Mouse (Mus musculus) stomach, embryonic 14.5 days (tissue): ENCODE data around the gene Snrnp27. TPM values are rescaled to one million over a fixed set of nuclear protein-coding genes. Genes with fewer than 3 reads are reported as not detected.

Experiments
- ATAC-seq: fragments of 200-750 bp; cut with Nextera tagmentation; 2 replicates; pipeline ENCODE4 v1.8.0; 2017; ENCODE audit warnings: low read depth, moderate TSS enrichment; ENCODE audit not compliant: insufficient number of reproducible peaks, insufficient read depth, low FRiP score
- H3K27ac ChIP-seq: fragments of 300-500 bp; sonication (generic); 2 replicates; pipeline ENCODE4 v1.5.1; 2014; ENCODE audit warnings: mild to moderate bottlenecking, low read length, moderate library complexity, mixed read lengths
- H3K27me3 ChIP-seq: fragments of 300-500 bp; sonication (generic); 2 replicates; pipeline ENCODE4 v1.6.1; 2014; ENCODE audit warnings: low read length, control low read depth, mixed read lengths; ENCODE audit not compliant: control insufficient read depth, insufficient read depth
- H3K36me3 ChIP-seq: fragments of 300-500 bp; sonication (generic); 2 replicates; pipeline ENCODE4 v1.6.1; 2014; ENCODE audit warnings: mild to moderate bottlenecking, control low read depth, low read length, moderate library complexity, mixed read lengths; ENCODE audit not compliant: control insufficient read depth, insufficient read depth
- H3K4me1 ChIP-seq: fragments of 300-500 bp; sonication (generic); 2 replicates; pipeline ENCODE4 v1.6.1; 2014; ENCODE audit warnings: low read length, control low read depth, mixed read lengths; ENCODE audit not compliant: control insufficient read depth, insufficient read depth
- H3K4me2 ChIP-seq: fragments of 300-500 bp; sonication (generic); replicated peaks from 2 replicates; pipeline ENCODE4 v1.6.1; 2014; ENCODE audit warnings: low read depth, low read length, control low read depth
- H3K4me3 ChIP-seq: fragments of 300-500 bp; sonication (generic); 2 replicates; pipeline ENCODE4 v1.5.1; 2014; ENCODE audit warnings: low read depth, low read length, control low read depth
- H3K9ac ChIP-seq: fragments of 300-500 bp; sonication (generic); replicated peaks from 2 replicates; pipeline ENCODE4 v1.6.1; 2014; ENCODE audit warnings: low read depth, mild to moderate bottlenecking, control low read depth, low read length, moderate library complexity, mixed read lengths
- H3K9me3 ChIP-seq: fragments of 300-500 bp; sonication (generic); 2 replicates; pipeline ENCODE4 v1.6.1; 2016; ENCODE audit warnings: low read depth, low read length, control low read depth; ENCODE audit not compliant: control insufficient read depth
- WGBS: fragments of 180-500 bp; shearing (Covaris S2); extraction: QIAGEN DNeasy Blood & Tissue Kit; methylation state at CpG from one replicate; pipeline ENCODE4 v1.1.7; 2014; 5-methylcytosine and 5-hydroxymethylcytosine counted together
- polyA plus RNA-seq: library from polyadenylated mRNA; unstranded; fragments of >200 nt; fragmentation: Nextera tagmentation; extraction: Ambion mirVana; gene quantifications from 2 replicates; pipeline ENCODE4 v1.2.1, GENCODE M21; 2014

The Snrnp27 gene
- polyA plus RNA-seq, 1 experiment from 2014 or later: 121 TPM

DNA sequence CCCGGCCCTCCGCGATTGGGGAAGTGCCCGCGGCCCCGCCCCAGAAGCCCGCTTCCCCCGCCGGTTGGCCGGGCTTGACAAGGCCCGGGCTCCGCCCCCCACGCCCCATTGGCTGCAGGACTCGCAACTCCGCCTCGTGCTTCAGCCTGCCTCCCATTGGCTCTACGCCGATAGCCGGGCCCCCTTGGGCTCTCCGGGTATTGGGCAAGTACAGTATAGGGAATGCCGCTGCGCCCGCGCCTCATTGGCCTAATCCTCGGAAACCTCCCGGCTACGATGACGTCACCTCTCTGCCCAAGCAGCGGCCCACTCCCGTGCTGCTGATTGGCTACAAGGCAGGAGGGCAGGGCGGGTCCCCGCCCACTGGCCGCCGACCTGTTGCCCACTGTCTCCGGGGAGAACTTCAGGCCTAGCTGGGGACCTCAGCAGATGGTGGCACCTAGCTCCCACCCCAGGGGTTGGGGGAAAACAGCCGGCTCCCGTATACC is 15.0 kb downstream of the Snrnp27 start:
- Histone ChIP-seq H3K4me2 (peak overlapping the region; percentile 69), H3K9me3 (no peaks in the 10 kb centered on the region), H3K27ac (0 out of 2 replicates have a peak overlapping the region, but pooled peaks have one; percentile 44), H3K27me3 (no peaks in the 10 kb centered on the region), H3K4me3 (peak overlapping the region; percentile 82), H3K4me1 (peaks cover 7% of the 10 kb centered on the region), H3K9ac (peak overlapping the region; percentile 22; the same call in 1 of the 2 replicates), H3K36me3 (peaks cover 17% of the 10 kb centered on the region)
- 1% methylated on average over 31 of the region's 37 CpGs for WGBS
- peak; percentile 100 for ATAC-seq

DNA sequence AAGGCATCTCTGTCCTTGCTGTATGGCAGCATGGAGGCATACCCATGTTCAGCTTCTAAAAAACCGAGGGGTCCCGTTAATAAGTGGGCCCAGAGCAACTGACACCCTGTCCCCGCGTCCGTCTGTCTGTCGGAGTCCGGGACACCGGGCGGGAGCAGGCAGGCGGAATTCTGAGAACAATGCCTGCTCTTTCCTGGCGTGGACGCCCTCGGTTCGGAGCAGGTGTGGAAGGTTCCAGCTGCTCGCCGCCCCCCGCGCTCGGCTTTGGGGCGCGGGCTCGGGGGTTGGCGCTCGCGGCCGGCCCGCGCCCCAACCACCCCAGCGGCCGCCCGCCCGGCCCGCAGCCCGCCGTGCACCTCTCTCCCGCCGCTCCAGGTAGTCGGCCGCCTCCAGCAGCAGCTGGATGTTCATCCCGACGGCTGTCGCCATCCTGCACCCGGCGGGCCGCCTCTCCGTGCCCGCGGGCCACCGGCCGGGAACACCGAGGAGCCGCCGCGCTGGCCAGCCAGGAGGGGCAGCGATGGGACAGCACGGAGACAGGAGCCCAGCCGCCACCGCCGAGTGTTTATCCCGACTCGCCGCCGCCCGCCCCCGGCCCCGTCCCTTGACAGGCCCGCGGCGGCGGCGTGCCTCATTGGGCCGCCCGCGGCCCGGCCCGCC is 15.6 kb downstream of the Snrnp27 start, which contains the start of gene Mxd1:
TSS of gene Mxd1 (minus strand) at position 582 of the 660 bp plus-strand sequence.
- Histone ChIP-seq H3K4me1 (peaks cover 7% of the 10 kb centered on the region), H3K27ac (0 out of 2 replicates have a peak within 1 kb of the TSS, but pooled peaks have one; percentile 44), H3K4me3 (peak within 1 kb of the TSS; percentile 82), H3K9ac (peak within 1 kb of the TSS; percentile 69), H3K9me3 (no peaks in the 10 kb centered on the region), H3K4me2 (peak within 1 kb of the TSS; percentile 84), H3K36me3 (peaks cover 18% of the 10 kb centered on the region), H3K27me3 (no peaks in the 10 kb centered on the region)
- ATAC-seq: no peak
- under 1% methylated on average over 74 of the region's 76 CpGs for WGBS

DNA sequence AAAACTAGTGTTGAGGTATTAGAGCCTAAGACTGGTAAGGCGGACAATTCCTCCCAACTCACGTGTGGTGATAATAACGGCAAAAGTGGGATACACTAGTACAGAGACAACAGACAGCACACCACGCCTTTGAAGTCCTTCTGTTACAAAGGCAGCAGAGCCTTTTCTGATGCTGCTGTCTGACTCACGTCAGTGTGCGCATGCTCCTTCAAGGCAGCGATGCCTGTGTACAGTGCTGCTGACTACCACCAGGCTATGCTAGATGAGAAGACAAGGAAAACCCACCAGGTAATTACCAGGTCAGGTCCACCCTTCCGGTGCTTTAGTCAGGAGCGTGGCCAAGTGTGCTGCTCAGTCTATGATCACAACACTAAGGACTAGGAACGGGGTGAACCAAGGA is 17.3 kb downstream of the Snrnp27 start:
- Histone ChIP-seq H3K27me3 (no peaks in the 10 kb centered on the region), H3K36me3 (peaks cover 21% of the 10 kb centered on the region), H3K9ac (no peak overlapping the region), H3K4me3 (no peak overlapping the region), H3K4me2 (no peak overlapping the region), H3K27ac (no peak overlapping the region), H3K4me1 (peaks cover 7% of the 10 kb centered on the region), H3K9me3 (no peaks in the 10 kb centered on the region)
- WGBS: 91% methylated on average over 10 of the region's 10 CpGs
- no peak for ATAC-seq

DNA sequence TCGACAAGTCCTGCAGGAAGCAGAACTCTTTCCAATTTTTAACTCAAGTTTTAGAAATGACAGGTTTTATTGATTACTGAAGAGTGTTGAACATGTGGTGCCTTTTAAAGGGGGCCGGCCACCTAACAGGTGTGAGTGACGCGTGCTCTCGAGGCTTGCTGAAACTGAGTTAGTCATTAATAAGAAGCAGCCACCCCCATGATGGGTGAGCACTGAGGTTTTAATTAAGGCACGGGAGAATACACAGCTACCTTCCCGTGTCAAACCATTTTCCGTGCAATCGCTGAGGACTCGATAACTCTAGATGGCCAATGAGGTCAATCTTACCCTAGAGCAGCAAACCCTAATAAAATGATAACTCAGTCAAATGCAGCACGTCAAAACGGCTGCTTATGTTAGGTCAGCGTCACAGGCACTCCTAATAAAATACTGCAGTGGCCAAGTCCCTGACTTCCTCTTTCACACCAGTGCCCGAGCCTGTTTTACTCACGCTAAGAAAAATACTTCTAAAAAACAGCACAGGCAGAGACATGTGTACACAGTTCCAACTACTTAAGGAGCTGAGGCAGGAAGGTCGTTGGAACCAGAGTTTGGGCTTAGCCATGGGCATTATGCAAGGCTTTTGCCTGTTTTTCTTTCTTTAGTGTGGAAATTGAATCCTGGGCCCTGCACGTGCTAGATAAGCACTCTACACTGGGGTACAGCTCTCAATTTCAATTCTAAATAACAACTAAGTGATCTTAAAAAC is 18.6 kb downstream of the Snrnp27 start:
- Histone ChIP-seq H3K4me1 (peaks cover 7% of the 10 kb centered on the region), H3K4me3 (no peak overlapping the region), H3K4me2 (no peak overlapping the region), H3K27ac (no peak overlapping the region), H3K36me3 (peaks cover 21% of the 10 kb centered on the region), H3K27me3 (no peaks in the 10 kb centered on the region), H3K9me3 (no peaks in the 10 kb centered on the region), H3K9ac (no peak overlapping the region)
- WGBS: 77% methylated on average over 17 of the region's 17 CpGs
- no peak for ATAC-seq

DNA sequence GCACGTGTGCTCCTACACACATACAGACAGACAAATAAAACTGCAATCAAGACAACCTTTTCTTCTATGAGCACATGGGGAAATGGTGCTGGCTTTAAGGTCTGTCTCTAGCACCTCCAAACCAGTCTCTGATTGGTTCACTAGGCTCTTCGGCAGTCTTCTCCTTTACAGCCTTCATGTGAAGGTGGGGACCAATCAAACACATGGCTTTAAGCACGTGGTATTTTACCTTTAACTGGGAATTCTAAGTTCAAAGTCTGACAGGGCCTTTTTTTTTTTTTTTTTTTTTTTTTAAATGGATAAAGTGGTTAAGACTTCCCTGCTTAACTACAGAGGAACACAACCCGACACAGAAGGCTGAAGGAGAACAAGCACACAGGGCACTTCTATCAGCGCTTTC is 19.2 kb downstream of the Snrnp27 start:
- Histone ChIP-seq H3K27me3 (no peaks in the 10 kb centered on the region), H3K4me2 (no peak overlapping the region), H3K36me3 (peaks cover 27% of the 10 kb centered on the region), H3K9me3 (no peaks in the 10 kb centered on the region), H3K4me1 (peaks cover 7% of the 10 kb centered on the region), H3K9ac (no peak overlapping the region), H3K27ac (no peak overlapping the region), H3K4me3 (no peak overlapping the region)
- ATAC-seq: no peak
- WGBS: 80% methylated on average over 5 of the region's 5 CpGs

DNA sequence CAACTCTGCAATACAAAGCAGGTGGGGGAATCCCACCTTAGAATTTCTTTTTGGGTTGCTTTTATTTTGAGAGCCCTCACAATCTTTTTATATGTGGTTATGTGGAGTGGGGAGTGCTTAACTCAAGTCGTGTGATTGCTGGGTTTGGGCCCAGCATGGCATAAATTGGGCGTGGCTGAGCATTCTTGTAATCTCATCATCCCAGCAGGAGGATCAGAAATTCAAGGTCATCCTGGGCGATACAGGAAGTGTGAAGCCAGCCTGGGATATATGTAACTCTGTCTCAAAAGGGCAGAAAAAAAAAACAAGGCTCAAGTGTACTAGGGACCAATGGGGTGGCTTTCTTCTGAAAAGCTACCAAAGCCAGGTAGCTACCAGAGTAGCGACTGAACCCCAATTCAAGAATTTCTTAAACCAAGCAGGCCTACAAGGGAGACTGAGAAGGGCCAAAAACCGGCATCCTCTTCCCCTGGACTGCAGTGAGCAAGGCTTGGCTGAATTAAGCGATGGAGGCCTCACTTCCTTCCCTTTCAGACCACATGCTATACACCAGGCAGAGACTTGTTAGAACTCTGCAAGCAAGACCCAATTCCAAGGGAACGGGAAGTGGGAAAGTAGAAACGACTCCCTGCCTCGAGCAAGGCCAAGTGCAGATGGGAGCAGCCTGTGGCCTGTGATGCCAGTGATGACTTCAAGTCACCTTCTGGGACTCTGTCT is 24.0 kb downstream of the Snrnp27 start:
- Histone ChIP-seq H3K36me3 (peaks cover 32% of the 10 kb centered on the region), H3K4me2 (no peak overlapping the region), H3K4me1 (no peaks in the 10 kb centered on the region), H3K27me3 (no peaks in the 10 kb centered on the region), H3K27ac (no peak overlapping the region), H3K9ac (no peak overlapping the region), H3K9me3 (no peaks in the 10 kb centered on the region), H3K4me3 (no peak overlapping the region)
- WGBS: 77% methylated on average over 9 of the region's 9 CpGs
- no peak for ATAC-seq

DNA sequence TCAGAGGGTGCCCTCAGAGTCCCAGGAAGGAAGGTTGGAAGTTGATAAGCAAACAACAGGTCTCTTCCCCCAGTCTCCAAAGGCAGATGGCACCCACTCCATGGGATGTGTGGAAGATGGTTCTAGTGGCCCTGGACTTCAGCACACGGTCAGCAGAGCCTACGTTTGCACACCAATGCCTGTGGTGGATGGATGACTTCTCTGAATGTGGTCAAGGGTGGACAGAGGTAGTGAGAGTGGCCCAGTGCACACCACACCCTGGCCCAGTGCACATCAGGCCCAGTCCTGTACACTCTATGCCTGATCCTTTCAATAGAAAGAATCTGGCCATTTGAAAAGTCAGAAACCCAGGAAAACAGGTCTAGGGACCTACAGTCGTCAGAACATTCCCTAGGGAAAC is 25.8 kb downstream of the Snrnp27 start:
- no peak for ATAC-seq
- Histone ChIP-seq H3K36me3 (peaks cover 33% of the 10 kb centered on the region), H3K27ac (no peak overlapping the region), H3K4me2 (no peak overlapping the region), H3K27me3 (no peaks in the 10 kb centered on the region), H3K9me3 (no peaks in the 10 kb centered on the region), H3K9ac (no peak overlapping the region), H3K4me1 (no peaks in the 10 kb centered on the region), H3K4me3 (no peak overlapping the region)
- WGBS: 89% methylated on average over 3 of the region's 3 CpGs

DNA sequence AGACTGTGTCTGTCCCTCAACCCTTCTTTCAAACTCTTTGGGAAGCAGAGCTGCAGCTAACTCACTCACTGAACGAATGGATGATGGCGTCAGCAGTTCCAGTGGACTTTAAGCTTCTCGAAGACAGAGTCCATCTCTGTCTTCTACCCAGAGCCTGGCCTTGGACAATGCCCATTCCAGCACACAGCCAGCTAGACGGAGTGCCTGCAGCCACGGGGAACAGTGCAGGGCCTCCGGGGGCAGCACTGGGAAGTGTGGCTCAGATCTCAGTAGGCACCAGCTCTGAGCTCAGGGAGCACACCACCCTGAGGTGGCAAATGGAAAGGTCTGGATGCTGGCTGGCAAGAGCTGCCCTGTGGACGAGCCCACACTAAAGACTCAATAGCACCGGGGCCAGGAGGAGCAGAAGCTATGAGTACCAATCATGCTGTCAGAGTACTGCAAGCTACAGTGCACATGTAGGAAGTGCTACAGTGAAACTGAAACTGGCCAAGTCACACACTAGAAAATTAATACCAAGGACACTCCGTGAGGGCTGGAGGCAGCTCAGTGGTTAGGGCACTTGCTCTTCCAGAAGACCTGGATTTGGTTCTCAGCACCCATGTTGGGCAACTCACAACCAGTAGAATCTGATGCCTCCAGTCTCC is 29.9 kb downstream of the Snrnp27 start:
- H3K4me3 ChIP-seq: no peak overlapping the region
- WGBS: 78% methylated on average over 9 of the region's 9 CpGs
- peaks cover 30% of the 10 kb centered on the region for H3K36me3 ChIP-seq
- no peaks in the 10 kb centered on the region for H3K4me1 ChIP-seq
- no peaks in the 10 kb centered on the region for H3K27me3 ChIP-seq
- ATAC-seq: no peak
- no peak overlapping the region for H3K4me2 ChIP-seq
- H3K9ac ChIP-seq: no peak overlapping the region
- H3K9me3 ChIP-seq: no peaks in the 10 kb centered on the region
- H3K27ac ChIP-seq: no peak overlapping the region
